Mouse (Mus musculus): ENCODE results near the gene Cenpx.

DNA sequence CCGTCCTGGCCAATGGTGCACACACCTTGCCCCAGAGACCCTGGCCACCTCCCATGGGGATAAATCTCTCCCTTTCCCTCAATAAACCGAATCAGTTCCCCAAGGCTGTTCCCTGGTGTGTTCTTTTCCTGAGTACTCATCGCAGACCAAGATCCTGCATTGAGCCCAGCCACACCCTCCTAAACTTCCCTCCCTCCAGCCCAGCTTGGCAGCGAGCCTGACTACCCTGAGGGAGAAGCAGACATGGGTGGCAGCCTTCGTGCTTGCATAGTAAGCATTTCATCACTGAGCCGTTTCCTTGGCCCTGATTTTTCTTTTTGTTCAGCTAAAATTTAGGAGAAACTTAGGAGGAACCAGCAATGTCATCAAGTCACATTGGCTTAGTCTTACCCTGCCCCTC is 20.0 kb upstream of the Cenpx start:
- no peak for TF ChIP-seq MAFK (IDR thresholded peaks at IDR 0.05; ENCODE audit: insufficient read depth, low read depth, low read length)
- TF ChIP-seq ZNF384 (IDR thresholded peaks at IDR 0.05; ENCODE audit: low read depth, low read length): no peak
- no peak for TF ChIP-seq CHD2 (IDR thresholded peaks at IDR 0.05; ENCODE audit: low read depth, low read length)
